Mouse (Mus musculus): ENCODE measurements at regions not wholly inside any gene's neighbourhood (a gene's known extent, or its start where the extent isn't known, plus 50 kb on each side); places are given as distances from the start of the nearest gene placed in this dataset.

GRCm38 (mm10) chr1:56171157-56171556 is 466.1 kb downstream of the Hsfy2 start:
- H3K27me3 ChIP-seq (replicated peaks; ENCODE audit: control insufficient read depth, insufficient read depth, low read length), result no peaks in the 10 kb centered on the region
- H3K4me1 ChIP-seq (replicated peaks; ENCODE audit: control insufficient read depth, insufficient read depth, low read length), result no peaks in the 10 kb centered on the region
- H3K36me3 ChIP-seq (ENCODE audit: control insufficient read depth, insufficient read depth, low read length), result no peaks in the 10 kb centered on the region
- no peak for ATAC-seq (replicated peaks; ENCODE audit: low FRiP score, low TSS enrichment, low read depth)
- no peak overlapping the region for H3K27ac ChIP-seq (ENCODE audit: low read depth)
- 61% methylated on average over 4 of the region's 4 CpGs for WGBS
- H3K4me3 ChIP-seq (ENCODE audit: low read depth, low read length), result no peak overlapping the region
- H3K4me2 ChIP-seq (ENCODE audit: low read length), result no peak overlapping the region
- no peak for DNase-seq (ENCODE audit: low spot score)
- no peak overlapping the region for H3K9ac ChIP-seq (ENCODE audit: low read length)
- H3K9me3 ChIP-seq (ENCODE audit: control insufficient read depth, low read length), result no peaks in the 10 kb centered on the region

- Histone ChIP-seq H3K4me1 (replicated peaks; ENCODE audit: control insufficient read depth, insufficient read depth, low read length) (no peaks in the 10 kb centered on the region), H3K9me3 (ENCODE audit: control insufficient read depth, low read length) (no peaks in the 10 kb centered on the region), H3K9ac (ENCODE audit: low read length) (no peak overlapping the region), H3K4me2 (ENCODE audit: low read length) (no peak overlapping the region), H3K4me3 (ENCODE audit: low read depth, low read length) (no peak overlapping the region), H3K27me3 (replicated peaks; ENCODE audit: control insufficient read depth, insufficient read depth, low read length) (no peaks in the 10 kb centered on the region), H3K27ac (ENCODE audit: low read depth) (no peak overlapping the region), H3K36me3 (ENCODE audit: control insufficient read depth, insufficient read depth, low read length) (no peaks in the 10 kb centered on the region)
- ATAC-seq (replicated peaks; ENCODE audit: low FRiP score, low TSS enrichment, low read depth) (no peak), DNase-seq (ENCODE audit: low spot score) (no peak)
- WGBS, result 71% methylated on average over 1 of the region's 1 CpGs
Measured at GRCm38 (mm10) chr1:56168712-56169111, 468.5 kb downstream of the Hsfy2 start.

DNA sequence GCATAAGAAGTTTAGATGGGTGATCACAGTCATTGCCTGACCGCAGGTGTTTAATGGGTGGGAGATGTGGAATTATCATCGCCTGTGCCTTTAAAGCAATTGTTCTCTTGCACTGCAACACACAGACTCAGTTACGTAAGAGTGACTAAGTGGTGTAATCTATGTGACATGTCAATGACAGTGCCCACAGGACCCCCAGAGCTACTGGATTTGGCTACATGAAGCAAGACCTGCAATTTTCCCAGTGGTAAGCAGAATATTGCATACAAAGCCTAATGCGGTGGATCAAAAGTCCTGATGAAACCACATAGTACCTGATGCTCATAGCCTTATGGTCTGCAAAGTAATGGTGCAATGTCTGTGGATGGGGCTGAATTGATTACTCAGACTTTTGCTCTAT is 469.2 kb downstream of the Hsfy2 start:
- no peak overlapping the region for H3K4me3 ChIP-seq (ENCODE audit: low read depth, low read length)
- 89% methylated on average over 4 of the region's 4 CpGs for WGBS
- H3K36me3 ChIP-seq (ENCODE audit: control insufficient read depth, insufficient read depth, low read length), result no peaks in the 10 kb centered on the region
- H3K9ac ChIP-seq (ENCODE audit: low read length), result no peak overlapping the region
- ATAC-seq (replicated peaks; ENCODE audit: low FRiP score, low TSS enrichment, low read depth) (no peak), DNase-seq (ENCODE audit: low spot score) (no peak)
- no peaks in the 10 kb centered on the region for H3K9me3 ChIP-seq (ENCODE audit: control insufficient read depth, low read length)
- H3K27me3 ChIP-seq (replicated peaks; ENCODE audit: control insufficient read depth, insufficient read depth, low read length), result no peaks in the 10 kb centered on the region
- no peaks in the 10 kb centered on the region for H3K4me1 ChIP-seq (replicated peaks; ENCODE audit: control insufficient read depth, insufficient read depth, low read length)
- no peak overlapping the region for H3K27ac ChIP-seq (ENCODE audit: low read depth)
- H3K4me2 ChIP-seq (ENCODE audit: low read length), result no peak overlapping the region

DNA sequence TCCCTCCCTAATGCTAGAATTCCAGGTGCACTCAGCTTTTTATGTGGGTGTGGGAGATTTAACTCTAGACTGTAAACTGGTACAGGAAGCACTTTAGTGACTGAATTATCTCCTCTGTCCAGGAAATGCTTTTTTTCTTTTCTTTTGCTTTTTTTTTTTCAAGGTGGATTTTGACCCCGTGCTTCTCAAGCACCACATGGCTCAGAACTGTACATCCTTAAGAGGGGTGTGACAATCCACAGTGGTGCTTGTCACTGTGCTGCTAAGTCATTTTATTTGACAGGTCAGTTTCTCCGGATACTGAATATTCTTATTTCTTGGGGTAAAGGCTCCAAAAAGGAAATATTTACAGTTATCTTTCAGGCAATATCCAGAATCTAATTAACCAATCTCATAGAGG is 472.0 kb downstream of the Hsfy2 start:
- Histone ChIP-seq H3K36me3 (ENCODE audit: control insufficient read depth, insufficient read depth, low read length) (no peaks in the 10 kb centered on the region), H3K9me3 (ENCODE audit: control insufficient read depth, low read length) (no peaks in the 10 kb centered on the region), H3K4me3 (ENCODE audit: low read depth, low read length) (no peak overlapping the region), H3K4me2 (ENCODE audit: low read length) (no peak overlapping the region), H3K4me1 (replicated peaks; ENCODE audit: control insufficient read depth, insufficient read depth, low read length) (no peaks in the 10 kb centered on the region), H3K27me3 (replicated peaks; ENCODE audit: control insufficient read depth, insufficient read depth, low read length) (no peaks in the 10 kb centered on the region), H3K9ac (ENCODE audit: low read length) (no peak overlapping the region), H3K27ac (ENCODE audit: low read depth) (no peak overlapping the region)
- DNase-seq (ENCODE audit: low spot score) (no peak), ATAC-seq (replicated peaks; ENCODE audit: low FRiP score, low TSS enrichment, low read depth) (no peak)
- WGBS, result 47% methylated on average over 2 of the region's 2 CpGs

GRCm38 (mm10) chr1:56164366-56164765 is 472.9 kb downstream of the Hsfy2 start:
- no peak overlapping the region for H3K4me2 ChIP-seq (ENCODE audit: low read length)
- no peak overlapping the region for H3K27ac ChIP-seq (ENCODE audit: low read depth)
- H3K27me3 ChIP-seq (replicated peaks; ENCODE audit: control insufficient read depth, insufficient read depth, low read length), result no peaks in the 10 kb centered on the region
- DNase-seq (ENCODE audit: low spot score) (no peak), ATAC-seq (replicated peaks; ENCODE audit: low FRiP score, low TSS enrichment, low read depth) (no peak)
- no peaks in the 10 kb centered on the region for H3K9me3 ChIP-seq (ENCODE audit: control insufficient read depth, low read length)
- no peak overlapping the region for H3K4me3 ChIP-seq (ENCODE audit: low read depth, low read length)
- no peaks in the 10 kb centered on the region for H3K36me3 ChIP-seq (ENCODE audit: control insufficient read depth, insufficient read depth, low read length)
- no peak overlapping the region for H3K9ac ChIP-seq (ENCODE audit: low read length)
- 98% methylated on average over 2 of the region's 2 CpGs for WGBS
- H3K4me1 ChIP-seq (replicated peaks; ENCODE audit: control insufficient read depth, insufficient read depth, low read length), result no peaks in the 10 kb centered on the region

- no peaks in the 10 kb centered on the region for H3K27me3 ChIP-seq (replicated peaks; ENCODE audit: control insufficient read depth, insufficient read depth, low read length)
- no peak overlapping the region for H3K4me3 ChIP-seq (ENCODE audit: low read depth, low read length)
- H3K36me3 ChIP-seq (ENCODE audit: control insufficient read depth, insufficient read depth, low read length), result no peaks in the 10 kb centered on the region
- WGBS, result 49% methylated on average over 7 of the region's 7 CpGs
- DNase-seq (ENCODE audit: low spot score), result no peak
- no peaks in the 10 kb centered on the region for H3K4me1 ChIP-seq (replicated peaks; ENCODE audit: control insufficient read depth, insufficient read depth, low read length)
- no peak for ATAC-seq (replicated peaks; ENCODE audit: low FRiP score, low TSS enrichment, low read depth)
- no peak overlapping the region for H3K4me2 ChIP-seq (ENCODE audit: low read length)
- no peak overlapping the region for H3K27ac ChIP-seq (ENCODE audit: low read depth)
- no peak overlapping the region for H3K9ac ChIP-seq (ENCODE audit: low read length)
- no peaks in the 10 kb centered on the region for H3K9me3 ChIP-seq (ENCODE audit: control insufficient read depth, low read length)
Measured at GRCm38 (mm10) chr1:56130951-56131350, 506.3 kb downstream of the Hsfy2 start.

- ATAC-seq (replicated peaks; ENCODE audit: low FRiP score, low TSS enrichment, low read depth), result no peak
- Histone ChIP-seq H3K9ac (ENCODE audit: low read length) (no peak overlapping the region), H3K27me3 (replicated peaks; ENCODE audit: control insufficient read depth, insufficient read depth, low read length) (no peaks in the 10 kb centered on the region), H3K4me3 (ENCODE audit: low read depth, low read length) (no peak overlapping the region), H3K27ac (ENCODE audit: low read depth) (no peak overlapping the region), H3K4me1 (replicated peaks; ENCODE audit: control insufficient read depth, insufficient read depth, low read length) (peaks cover 6% of the 10 kb centered on the region; the same call in 1 of the 2 replicates), H3K4me2 (ENCODE audit: low read length) (no peak overlapping the region), H3K36me3 (ENCODE audit: control insufficient read depth, insufficient read depth, low read length) (no peaks in the 10 kb centered on the region), H3K9me3 (ENCODE audit: control insufficient read depth, low read length) (no peaks in the 10 kb centered on the region)
- peak; percentile 52 for DNase-seq (ENCODE audit: low spot score)
- WGBS, result 43% methylated on average over 4 of the region's 4 CpGs
Measured at GRCm38 (mm10) chr1:56089254-56089834, 547.9 kb downstream of the Hsfy2 start.

GRCm38 (mm10) chr1:56088357-56088756 is 548.9 kb downstream of the Hsfy2 start:
- no peak overlapping the region for H3K9ac ChIP-seq (ENCODE audit: low read length)
- H3K4me2 ChIP-seq (ENCODE audit: low read length), result no peak overlapping the region
- H3K4me3 ChIP-seq (ENCODE audit: low read depth, low read length), result no peak overlapping the region
- ATAC-seq (replicated peaks; ENCODE audit: low FRiP score, low TSS enrichment, low read depth) (no peak), DNase-seq (ENCODE audit: low spot score) (no peak)
- H3K27ac ChIP-seq (ENCODE audit: low read depth), result no peak overlapping the region
- H3K9me3 ChIP-seq (ENCODE audit: control insufficient read depth, low read length), result no peaks in the 10 kb centered on the region
- 59% methylated on average over 1 of the region's 1 CpGs for WGBS
- peaks cover 6% of the 10 kb centered on the region; the same call in 1 of the 2 replicates for H3K4me1 ChIP-seq (replicated peaks; ENCODE audit: control insufficient read depth, insufficient read depth, low read length)
- no peaks in the 10 kb centered on the region for H3K27me3 ChIP-seq (replicated peaks; ENCODE audit: control insufficient read depth, insufficient read depth, low read length)
- H3K36me3 ChIP-seq (ENCODE audit: control insufficient read depth, insufficient read depth, low read length), result no peaks in the 10 kb centered on the region

DNA sequence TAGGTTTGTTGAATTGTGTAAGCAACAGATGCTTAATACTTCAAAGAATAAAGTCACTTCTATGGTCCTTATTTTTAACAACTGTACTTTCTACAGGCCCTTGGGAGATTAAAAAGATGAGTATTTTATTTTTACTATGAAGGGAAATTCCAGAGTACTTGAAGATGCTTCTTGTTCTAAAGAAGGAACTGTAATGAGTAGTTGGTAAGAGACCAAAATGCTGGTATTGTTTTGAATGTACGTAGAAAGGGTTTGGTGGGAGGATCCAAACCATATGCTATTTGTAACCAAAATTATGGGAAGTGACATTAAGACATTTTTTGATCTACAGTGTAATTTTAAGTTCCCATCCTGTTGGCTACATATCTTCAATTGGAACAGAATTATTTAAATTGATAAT is 560.5 kb downstream of the Hsfy2 start:
- WGBS, result 75% methylated on average over 1 of the region's 1 CpGs
- Histone ChIP-seq H3K9ac (ENCODE audit: low read length) (no peak overlapping the region), H3K9me3 (ENCODE audit: control insufficient read depth, low read length) (no peaks in the 10 kb centered on the region), H3K4me2 (ENCODE audit: low read length) (no peak overlapping the region), H3K4me3 (ENCODE audit: low read depth, low read length) (no peak overlapping the region), H3K36me3 (ENCODE audit: control insufficient read depth, insufficient read depth, low read length) (no peaks in the 10 kb centered on the region), H3K4me1 (replicated peaks; ENCODE audit: control insufficient read depth, insufficient read depth, low read length) (no peaks in the 10 kb centered on the region), H3K27me3 (replicated peaks; ENCODE audit: control insufficient read depth, insufficient read depth, low read length) (no peaks in the 10 kb centered on the region), H3K27ac (ENCODE audit: low read depth) (no peak overlapping the region)
- DNase-seq (ENCODE audit: low spot score) (no peak), ATAC-seq (replicated peaks; ENCODE audit: low FRiP score, low TSS enrichment, low read depth) (no peak)

All from intestine, embryonic 14.5 days (tissue).